Mouse (Mus musculus): ENCODE data around the gene Rock2. TPM values are rescaled to one million over a fixed set of nuclear protein-coding genes. Genes with fewer than 3 reads are reported as not detected.

Gene Rock2
- polyA plus RNA-seq, 1 experiment from 2014 or later = 14.4 TPM

Other genes with a start within 250 kb of the Rock2 start
- gene Ntsr2, start 241.5 kb upstream of the Rock2 start, polyA plus RNA-seq (2016; fragmentation: Nextera tagmentation; extraction: Ambion mirVana) = not detected in 2 replicates
- gene Greb1, start 94.0 kb upstream of the Rock2 start, polyA plus RNA-seq (2016; fragmentation: Nextera tagmentation; extraction: Ambion mirVana) = 1.7 and 1.9 TPM in 2 replicates
- gene E2f6, start 83.9 kb upstream of the Rock2 start, polyA plus RNA-seq (2016; fragmentation: Nextera tagmentation; extraction: Ambion mirVana) = 39.8 TPM in 2 replicates
- 5.1 and 5.6 TPM in 2 replicates for gene Pqlc3, start 105.5 kb downstream of the Rock2 start, polyA plus RNA-seq (2016; fragmentation: Nextera tagmentation; extraction: Ambion mirVana)
- gene 2410004P03Rik, start 116.8 kb downstream of the Rock2 start, polyA plus RNA-seq (2016; fragmentation: Nextera tagmentation; extraction: Ambion mirVana) = 0.08 TPM in 1 of 2 replicates, not detected in the other

Measured in liver, embryonic 12.5 days (tissue).